ENCODE assay signal across 9 mouse cellular contexts in genomic region chrX:92597324-92597723, GRCm38 (mm10). TPM values are rescaled to one million over a fixed set of nuclear protein-coding genes. Genes with fewer than 3 reads are reported as not detected.
A peak's percentile ranks its signal among the peaks of the same experiment; 100 is the strongest.
DNase-seq lines count a peak whose midpoint lies in the region; ATAC-seq and TF ChIP-seq lines count a peak whose summit lies in the region.
"Had no signal": no experiment of that assay in that cellular context is flagged by ENCODE, and none has a peak within 500 bp of the region (broad histone marks: within the 10 kb centered on the region; RNA-seq: fewer than 3 reads in every experiment).

No protein-coding gene starts in this region.

- intact Hi-C loops in left cerebral cortex, adult 2 months (cut with DNase I), result loop anchor here (10.0 kb wide), 1 partner anchor 253 kb away; no protein-coding TSS in a partner anchor
- intact Hi-C loops in left cerebral cortex, postnatal 36 days (cut with DNase I), result no loop called here
- intact Hi-C loops in gastrocnemius, postnatal 14 days (cut with DNase I; ENCODE audit: low total_unique reads), result no loop called here

- peak; percentile 3 to 16 for DNase-seq in cerebellum, postnatal 4 days (ENCODE audit: low spot score in 2 of 2)
- DNase-seq in left cerebral cortex, adult 2 months (ENCODE audit: extremely low spot score in 1 of 2, low spot score in 2 of 2), result peak; percentile 8 to 12
- DNase-seq in left cerebral cortex, adult 8-10 months (ENCODE audit: low spot score in 2 of 2), result no peak
- DNase-seq in ZHBTc4 (ENCODE audit: low read depth, low spot score), result peak; percentile 7
- peak; percentile 11 to 17 for DNase-seq in left cerebral cortex, postnatal 36 days (ENCODE audit: low spot score in 2 of 2)
- no peak for DNase-seq in gastrocnemius, postnatal 14 days
- DNase-seq in heart, adult 18-20 months, result no peak

- ATAC-seq in cerebellum, adult (ENCODE audit: insufficient number of reproducible peaks, low FRiP score, low TSS enrichment), result no peak

- H3K27ac ChIP-seq in left cerebral cortex, adult 2 months, result no peak overlapping the region
- H3K27ac ChIP-seq: liver, embryonic 14.5 days had no signal

- TF ChIP-seq CTCF in left cerebral cortex, adult 2 months (IDR thresholded peaks at IDR 0.05), result peak; percentile 63

- no peak overlapping the region for H3K4me3 ChIP-seq in left cerebral cortex, adult 2 months

RNA-seq across cellular contexts. Expression of gene Mageb18, which starts 2.0 kb away (rescaled TPM):
- not detected for total RNA-seq in left cerebral cortex, adult 2 months (2021)
- total RNA-seq in left cerebral cortex, adult 8-10 months (2022), result not detected
- total RNA-seq in left cerebral cortex, postnatal 36 days (2021), result not detected
- total RNA-seq in gastrocnemius, postnatal 14 days (2021), result not detected
- not detected for total RNA-seq in heart, adult 18-20 months (2021)

Comparison
In these comparisons a context has a peak if more than half of its experiments do, and no peak if none do; other contexts are left out.
1. DNase-seq: peak in cerebellum, postnatal 4 days (2 of 2), left cerebral cortex, adult 2 months (2 of 2), ZHBTc4 (single experiment) and left cerebral cortex, postnatal 36 days (2 of 2); none in left cerebral cortex, adult 8-10 months (0 of 2), gastrocnemius, postnatal 14 days (single experiment) and heart, adult 18-20 months (0 of 2).